Mouse (Mus musculus): ENCODE measurements around the gene Gm10401. TPM values are rescaled to one million over a fixed set of nuclear protein-coding genes. Genes with fewer than 3 reads are reported as not detected.

Gene Gm10401
- polyA plus RNA-seq, 1 experiment from 2014 or later: 32.2 TPM

DNA sequence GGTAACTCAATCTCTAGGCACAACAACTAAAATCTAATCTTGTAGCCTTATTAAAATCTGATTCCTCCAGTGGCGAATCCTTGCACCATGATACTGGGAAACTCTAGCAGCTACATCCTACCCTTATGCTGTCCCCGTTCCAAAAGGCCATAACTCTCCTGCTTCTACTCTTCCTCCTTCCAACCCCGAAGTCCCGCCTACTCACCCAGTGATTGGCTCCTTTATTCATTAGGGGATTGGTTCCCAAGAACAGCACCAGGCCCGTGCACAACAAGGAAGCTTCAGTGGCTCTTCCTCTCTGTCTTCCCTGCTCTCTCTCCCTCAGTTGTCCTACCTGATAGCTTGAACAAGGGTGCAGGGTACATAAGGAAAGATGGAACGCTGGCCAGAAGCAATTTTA lies 47.3 kb downstream of the Gm10401 start:
- no peaks in the 10 kb centered on the region for H3K9me3 ChIP-seq (ENCODE audit: control insufficient read depth, low read length)
- 90% methylated on average over 6 of the region's 6 CpGs for whole genome bisulfite sequencing

DNA sequence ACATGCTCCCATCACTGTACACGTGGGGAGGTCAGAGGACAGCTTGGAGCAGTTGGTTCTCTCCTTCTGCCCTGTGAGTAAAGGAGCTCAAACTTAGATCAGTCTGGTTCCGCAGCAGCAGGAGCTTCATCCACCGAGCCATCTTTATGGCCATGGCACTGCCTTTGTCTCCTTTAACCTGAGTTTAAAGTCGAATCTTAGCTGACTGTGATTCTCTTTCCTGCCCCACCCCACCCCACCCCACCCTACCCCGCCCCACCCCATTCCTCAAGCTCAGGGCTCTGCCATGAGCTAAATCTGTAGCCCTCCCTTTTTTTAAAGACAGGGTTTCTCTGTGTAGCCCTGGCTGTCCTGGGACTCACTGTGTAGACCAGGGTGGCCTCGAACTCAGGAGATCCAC lies 48.4 kb downstream of the Gm10401 start:
- Histone ChIP-seq H3K4me1 (ENCODE audit: control insufficient read depth, insufficient read depth, low read depth, low read length) (peaks cover 9% of the 10 kb centered on the region), H3K36me3 (ENCODE audit: control insufficient read depth, insufficient read depth, low read length) (no peaks in the 10 kb centered on the region), H3K4me3 (ENCODE audit: low read length) (no peak overlapping the region), H3K4me2 (ENCODE audit: low read length) (no peak overlapping the region), H3K27ac (ENCODE audit: low read depth, low read length) (no peak overlapping the region), H3K9me3 (ENCODE audit: control insufficient read depth, low read length) (no peaks in the 10 kb centered on the region), H3K27me3 (replicated peaks; ENCODE audit: control insufficient read depth, insufficient read depth, low read length) (no peaks in the 10 kb centered on the region), H3K9ac (ENCODE audit: low read depth, low read length) (no peak overlapping the region)
- WGBS: 93% methylated on average over 6 of the region's 6 CpGs
- no peak for ATAC-seq

More for the DNA sequence above, 47.3 kb downstream of the Gm10401 start:
- H3K9ac ChIP-seq (ENCODE audit: low read depth, low read length): no peak overlapping the region
- H3K36me3 ChIP-seq (ENCODE audit: control insufficient read depth, insufficient read depth, low read length): no peaks in the 10 kb centered on the region
- no peaks in the 10 kb centered on the region for H3K27me3 ChIP-seq (replicated peaks; ENCODE audit: control insufficient read depth, insufficient read depth, low read length)
- peaks cover 9% of the 10 kb centered on the region for H3K4me1 ChIP-seq (ENCODE audit: control insufficient read depth, insufficient read depth, low read depth, low read length)
- H3K27ac ChIP-seq (ENCODE audit: low read depth, low read length): no peak overlapping the region
- no peak overlapping the region for H3K4me3 ChIP-seq (ENCODE audit: low read length)
- no peak for ATAC-seq
- H3K4me2 ChIP-seq (ENCODE audit: low read length): no peak overlapping the region

Other genes with a start within 250 kb of the Gm10401 start
- not detected in 2 replicates for gene 4930519G04Rik, start 244.6 kb downstream of the Gm10401 start, polyA plus RNA-seq (2015; fragmentation: Nextera tagmentation; extraction: Ambion mirVana)
- 3.2 and 3.6 TPM in 2 replicates for gene Gm9936, start 239.6 kb downstream of the Gm10401 start, polyA plus RNA-seq (2015; fragmentation: Nextera tagmentation; extraction: Ambion mirVana)
- 4.9 and 5.3 TPM in 2 replicates for gene Oasl2, start 201.4 kb downstream of the Gm10401 start, polyA plus RNA-seq (2015; fragmentation: Nextera tagmentation; extraction: Ambion mirVana)
- 0.26 and 0.31 TPM in 2 replicates for gene Oasl1, start 175.1 kb downstream of the Gm10401 start, polyA plus RNA-seq (2015; fragmentation: Nextera tagmentation; extraction: Ambion mirVana)
- 125 and 142 TPM in 2 replicates for gene 2210016L21Rik, start 156.1 kb downstream of the Gm10401 start, polyA plus RNA-seq (2015; fragmentation: Nextera tagmentation; extraction: Ambion mirVana)
- gene Hnf1a, start 127.2 kb downstream of the Gm10401 start, polyA plus RNA-seq (2015; fragmentation: Nextera tagmentation; extraction: Ambion mirVana): not detected in 2 replicates
- gene Sppl3, start 87.2 kb downstream of the Gm10401 start, polyA plus RNA-seq (2015; fragmentation: Nextera tagmentation; extraction: Ambion mirVana): 17.3 and 19.1 TPM in 2 replicates
- 20.7 and 22.0 TPM in 2 replicates for gene Acads, start 21.1 kb upstream of the Gm10401 start, polyA plus RNA-seq (2015; fragmentation: Nextera tagmentation; extraction: Ambion mirVana)
- 31.5 and 36.8 TPM in 2 replicates for gene Unc119b, start 36.7 kb upstream of the Gm10401 start, polyA plus RNA-seq (2015; fragmentation: Nextera tagmentation; extraction: Ambion mirVana)
- 23.8 and 31.5 TPM in 2 replicates for gene Mlec, start 59.9 kb upstream of the Gm10401 start, polyA plus RNA-seq (2015; fragmentation: Nextera tagmentation; extraction: Ambion mirVana)
- gene Cabp1, start 96.1 kb upstream of the Gm10401 start, polyA plus RNA-seq (2015; fragmentation: Nextera tagmentation; extraction: Ambion mirVana): 6.5 and 11.6 TPM in 2 replicates
- gene Pop5, start 137.5 kb upstream of the Gm10401 start, polyA plus RNA-seq (2015; fragmentation: Nextera tagmentation; extraction: Ambion mirVana): 106 and 107 TPM in 2 replicates
- 146 and 180 TPM in 2 replicates for gene Rnf10, start 174.6 kb upstream of the Gm10401 start, polyA plus RNA-seq (2015; fragmentation: Nextera tagmentation; extraction: Ambion mirVana)
- 61.4 and 62.9 TPM in 2 replicates for gene Coq5, start 181.4 kb upstream of the Gm10401 start, polyA plus RNA-seq (2015; fragmentation: Nextera tagmentation; extraction: Ambion mirVana)
- gene Dynll1, start 202.7 kb upstream of the Gm10401 start, polyA plus RNA-seq (2015; fragmentation: Nextera tagmentation; extraction: Ambion mirVana): 1,172 and 1,268 TPM in 2 replicates
- gene Srsf9, start 228.9 kb upstream of the Gm10401 start, polyA plus RNA-seq (2015; fragmentation: Nextera tagmentation; extraction: Ambion mirVana): 105 and 128 TPM in 2 replicates
- 32.3 and 45.5 TPM in 2 replicates for gene Gatc, start 242.9 kb upstream of the Gm10401 start, polyA plus RNA-seq (2015; fragmentation: Nextera tagmentation; extraction: Ambion mirVana)
- 51.3 and 52.8 TPM in 2 replicates for gene Triap1, start 242.9 kb upstream of the Gm10401 start, polyA plus RNA-seq (2015; fragmentation: Nextera tagmentation; extraction: Ambion mirVana)